Mouse (Mus musculus): ENCODE data around the gene Pglyrp1.
A peak's percentile ranks its signal among the peaks of the same experiment; 100 is the strongest.

Gene Pglyrp1

GRCm38 (mm10) chr7:18884745-18885422 lies 13.8 kb downstream of the Pglyrp1 start:
- no peak for DNase-seq (ENCODE audit: low spot score)

- no peak for DNase-seq (ENCODE audit: low spot score)
Observed at GRCm38 (mm10) chr7:18886963-18887362, 15.8 kb downstream of the Pglyrp1 start.

DNA sequence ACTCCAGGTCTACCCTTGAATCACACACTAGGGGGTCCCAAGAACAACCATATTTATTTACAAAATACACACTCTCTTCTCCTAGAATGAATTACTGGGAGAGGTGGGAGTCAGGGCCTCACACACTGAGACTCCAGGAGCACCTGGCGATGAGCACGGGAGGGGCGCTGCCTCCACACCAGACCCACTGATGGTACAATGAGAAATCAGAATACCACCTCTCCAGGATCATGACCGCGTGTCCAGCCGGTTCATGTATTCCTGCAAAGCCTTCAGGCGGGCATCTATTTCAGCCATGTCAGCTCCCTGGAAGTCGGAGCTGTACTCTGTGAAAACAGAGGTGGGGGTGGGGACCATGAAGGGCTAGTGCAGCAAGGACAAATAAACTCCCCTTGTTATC lies 19.7 kb downstream of the Pglyrp1 start:
- no peak for DNase-seq (ENCODE audit: low spot score)

- peak; percentile 84 for DNase-seq (ENCODE audit: low spot score)
Observed at GRCm38 (mm10) chr7:18891872-18892599, 20.9 kb downstream of the Pglyrp1 start.

DNA sequence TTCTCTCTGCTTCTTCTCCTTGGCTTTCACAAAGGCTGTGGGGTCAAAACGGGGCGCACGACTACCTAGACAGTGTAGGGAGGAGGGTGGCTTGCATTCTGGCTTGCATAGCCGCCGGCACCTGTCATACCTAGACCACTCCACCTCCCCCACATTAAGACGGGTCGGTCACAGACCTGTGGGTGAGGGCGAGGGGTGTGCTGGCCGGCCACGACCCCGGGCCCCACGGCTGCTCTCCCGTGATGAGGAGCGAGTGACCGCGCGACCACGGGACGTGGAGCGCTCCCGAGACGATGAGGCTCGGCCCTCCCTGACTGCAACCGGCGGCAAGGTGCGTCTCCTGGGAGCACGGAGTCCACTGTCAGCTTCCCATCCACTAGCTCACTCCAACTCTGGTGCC lies 21.9 kb downstream of the Pglyrp1 start:
- DNase-seq (ENCODE audit: low spot score): no peak

DNA sequence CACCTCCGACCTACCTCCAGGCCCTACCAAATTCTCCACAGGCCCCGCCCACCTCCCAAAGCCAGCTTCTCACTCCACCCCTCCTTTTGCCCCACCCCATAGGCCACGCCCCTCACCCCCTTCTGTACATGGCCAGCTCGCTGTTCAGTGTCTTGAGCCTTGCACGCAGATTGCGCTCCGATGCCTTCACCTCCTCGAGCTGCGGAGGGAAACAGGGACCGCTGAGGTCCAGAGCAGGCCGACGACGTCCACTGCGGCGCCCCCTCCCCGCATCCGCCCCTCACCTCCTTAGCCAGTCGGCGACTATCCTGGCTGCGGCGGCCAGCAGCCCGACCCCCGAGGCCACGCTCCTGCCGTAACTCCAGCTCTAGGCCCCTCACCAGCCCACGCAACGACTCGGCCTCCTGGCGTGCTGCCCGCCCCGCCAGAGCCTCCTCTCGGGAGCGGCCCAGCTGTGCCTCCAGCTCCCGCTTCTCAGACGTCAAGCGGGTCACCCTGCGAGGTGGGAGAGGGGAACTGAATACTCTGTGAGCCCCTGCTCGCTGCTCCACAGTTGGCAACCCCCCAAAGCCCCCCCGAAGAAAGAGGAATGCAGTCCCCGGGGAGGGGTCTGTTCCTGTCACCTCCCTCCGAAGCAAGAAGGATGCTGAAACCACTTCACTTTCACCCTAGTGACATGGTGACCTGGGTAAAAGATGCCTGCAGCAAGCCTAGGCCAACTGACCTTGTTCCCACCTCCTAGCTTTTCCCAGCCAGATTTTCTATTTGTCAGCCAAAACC lies 22.7 kb downstream of the Pglyrp1 start:
- DNase-seq (ENCODE audit: low spot score): peak; percentile 69

DNA sequence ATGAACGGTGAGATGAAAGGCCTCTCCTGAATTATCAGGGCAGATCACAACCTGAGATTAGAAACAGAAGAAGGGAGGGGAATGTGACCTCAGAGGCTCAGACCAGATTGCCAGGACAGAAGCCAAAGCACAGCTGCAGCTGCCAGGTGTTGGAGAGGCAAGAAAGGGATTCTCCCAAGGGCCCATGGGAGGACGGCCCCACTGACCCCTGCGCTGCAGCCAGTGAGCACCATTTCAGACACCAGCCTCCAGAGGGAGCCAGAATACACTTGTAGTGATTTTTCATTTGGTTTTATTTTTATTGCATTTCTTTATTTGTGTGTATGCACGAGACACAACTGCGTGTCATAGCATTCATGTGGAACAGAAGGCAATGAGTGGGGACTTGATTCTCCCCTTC lies 25.4 kb downstream of the Pglyrp1 start:
- DNase-seq (ENCODE audit: low spot score): peak; percentile 20

- DNase-seq (ENCODE audit: low spot score): no peak
Observed at GRCm38 (mm10) chr7:18900513-18900912, 29.4 kb downstream of the Pglyrp1 start.

DNA sequence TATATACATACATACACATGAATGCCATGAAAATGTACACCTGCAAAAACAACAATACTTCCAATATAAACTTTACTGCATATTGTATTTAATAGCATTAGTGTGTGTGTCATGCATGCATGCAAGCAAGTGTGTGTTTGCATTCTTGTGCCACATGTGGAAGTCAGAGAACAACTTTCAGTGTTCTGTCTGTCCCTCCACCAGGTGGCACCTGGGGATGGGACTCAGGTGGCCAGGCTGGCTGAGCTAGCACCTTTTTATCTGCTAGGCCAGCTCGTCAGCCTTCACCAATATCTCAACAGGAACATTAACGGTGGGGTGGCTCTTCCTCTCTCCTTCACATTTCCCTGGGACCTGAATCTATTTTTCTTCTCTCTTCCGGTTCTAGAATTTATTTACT lies 31.4 kb downstream of the Pglyrp1 start:
- DNase-seq (ENCODE audit: low spot score): no peak

DNA sequence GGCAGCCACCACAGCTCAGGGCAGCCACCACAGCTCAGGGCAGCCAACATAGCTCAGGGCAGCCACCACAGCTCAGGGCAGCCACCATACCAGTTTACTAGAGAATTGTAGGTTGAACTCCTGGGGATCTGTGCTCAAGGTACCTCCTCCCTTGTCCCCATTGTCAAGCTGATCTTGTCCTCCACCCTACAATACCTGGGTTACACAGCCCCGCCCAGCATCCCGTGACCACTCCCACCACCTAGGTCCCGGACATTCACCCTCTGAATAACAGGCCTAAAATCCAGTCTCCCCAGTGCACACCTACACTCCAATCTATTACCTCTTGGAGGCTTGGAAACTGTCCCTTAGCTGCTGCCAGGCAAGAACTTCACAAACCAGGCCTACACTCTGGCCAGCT lies 33.8 kb downstream of the Pglyrp1 start:
- DNase-seq (ENCODE audit: low spot score): no peak

GRCm38 (mm10) chr7:18909797-18910196 lies 38.7 kb downstream of the Pglyrp1 start:
- DNase-seq (ENCODE audit: low spot score): no peak

DNA sequence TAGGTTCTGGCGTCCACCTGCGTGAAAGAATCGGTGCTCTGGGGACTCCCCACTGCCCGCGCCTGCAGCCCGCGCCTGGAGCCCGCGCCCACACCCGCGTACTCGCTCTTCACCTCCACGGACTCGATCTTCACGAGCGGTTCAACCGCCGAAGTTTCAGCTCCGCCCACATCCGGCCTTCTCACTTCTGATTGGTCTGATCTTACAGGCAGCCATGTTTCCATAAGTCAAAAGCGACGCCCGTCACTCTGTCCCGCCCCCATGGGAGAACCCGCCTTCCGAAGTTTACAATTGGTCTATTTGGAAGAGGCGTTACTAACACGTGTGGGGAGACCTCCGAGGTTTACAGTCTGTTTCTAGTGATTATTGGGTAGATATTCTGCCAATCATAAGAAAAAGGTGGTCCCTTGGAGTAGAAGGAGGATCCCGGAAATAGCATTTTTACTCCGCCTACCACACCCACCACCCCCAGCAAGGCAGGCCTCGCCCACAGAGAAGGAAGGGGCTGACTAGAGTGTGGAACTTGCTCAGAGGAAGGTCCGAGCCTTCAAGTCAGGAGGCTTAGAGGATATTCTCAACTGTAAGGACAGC lies 39.2 kb downstream of the Pglyrp1 start, which contains the start of gene Ccdc61:
TSS of gene Ccdc61 (minus strand) at position 175 of the 591 bp plus-strand sequence.
- peak; percentile 94 for DNase-seq (ENCODE audit: low spot score)

DNA sequence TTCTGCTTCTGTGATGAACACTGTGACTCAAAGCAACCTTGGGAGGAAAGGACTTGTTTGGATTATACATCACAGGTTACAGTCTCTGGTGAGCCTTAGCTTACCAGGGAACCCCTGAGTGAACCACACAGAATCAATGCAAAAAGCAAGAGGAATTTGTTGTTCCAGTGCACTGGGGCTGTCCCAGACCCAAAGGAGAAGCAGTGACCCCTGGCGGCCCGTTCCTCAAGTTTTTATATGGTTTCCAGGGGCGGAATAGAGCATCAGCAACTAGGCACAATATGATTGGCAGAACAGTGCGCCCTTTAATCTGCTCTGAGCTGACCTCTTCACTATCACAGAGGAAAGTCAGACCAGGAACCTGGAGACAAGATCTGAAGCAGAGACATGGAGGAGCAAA lies 45.1 kb downstream of the Pglyrp1 start:
- DNase-seq (ENCODE audit: low spot score): no peak

- no peak for DNase-seq (ENCODE audit: low spot score)
Observed at GRCm38 (mm10) chr7:18917931-18918330, 46.8 kb downstream of the Pglyrp1 start.

- peak; percentile 38 for DNase-seq (ENCODE audit: low spot score)
Observed at GRCm38 (mm10) chr7:18921069-18921468, 49.9 kb downstream of the Pglyrp1 start.

- no peak for DNase-seq (ENCODE audit: low spot score)
Observed at GRCm38 (mm10) chr7:18922807-18923206, 51.7 kb downstream of the Pglyrp1 start.

DNA sequence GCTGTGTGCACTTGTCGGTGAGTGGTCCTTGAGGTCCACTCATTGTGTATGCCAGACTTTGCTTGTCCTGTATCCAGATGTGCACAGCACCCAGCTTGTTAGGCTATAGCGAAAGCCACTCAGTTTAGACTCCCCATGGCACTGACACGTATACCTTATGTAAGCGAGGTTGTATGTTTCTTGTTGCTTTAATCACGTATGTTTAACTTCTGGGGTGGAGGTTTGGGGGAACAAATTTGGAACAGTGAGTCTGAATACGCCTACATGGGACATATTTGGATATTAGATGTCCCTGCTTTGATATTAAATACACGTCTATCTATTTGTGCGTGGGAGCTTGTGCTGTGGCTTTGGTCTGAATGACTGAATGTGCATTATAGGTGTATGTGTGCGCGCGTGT lies 52.1 kb downstream of the Pglyrp1 start:
- no peak for DNase-seq (ENCODE audit: low spot score)

GRCm38 (mm10) chr7:18923711-18924191 lies 52.6 kb downstream of the Pglyrp1 start:
- no peak for DNase-seq (ENCODE audit: low spot score)

DNA sequence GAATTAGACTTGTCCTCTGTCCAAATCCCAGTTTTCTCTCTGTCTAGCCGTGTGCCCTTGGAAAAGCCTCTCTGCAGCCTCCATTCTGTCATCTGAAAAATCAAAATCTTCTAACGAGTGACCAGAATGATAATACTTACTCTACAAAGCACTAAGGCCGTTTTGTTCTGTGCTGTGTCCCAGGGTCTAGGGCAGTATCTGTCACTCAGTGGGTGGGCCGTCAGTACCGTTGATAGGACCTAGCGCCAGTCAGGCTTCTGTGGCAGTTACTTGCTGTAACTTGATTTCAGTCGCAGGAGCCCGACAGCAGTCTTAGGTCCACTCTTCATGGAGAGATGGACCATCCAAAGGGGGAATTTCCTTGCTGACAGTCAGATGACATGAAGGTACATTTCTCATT lies 53.2 kb downstream of the Pglyrp1 start:
- no peak for DNase-seq (ENCODE audit: low spot score)

GRCm38 (mm10) chr7:18925162-18925938 lies 54.2 kb downstream of the Pglyrp1 start, which contains the start of gene Nova2:
TSS of gene Nova2 (plus strand) at chr7:18925888.
- DNase-seq (ENCODE audit: low spot score): peak; percentile 70

DNA sequence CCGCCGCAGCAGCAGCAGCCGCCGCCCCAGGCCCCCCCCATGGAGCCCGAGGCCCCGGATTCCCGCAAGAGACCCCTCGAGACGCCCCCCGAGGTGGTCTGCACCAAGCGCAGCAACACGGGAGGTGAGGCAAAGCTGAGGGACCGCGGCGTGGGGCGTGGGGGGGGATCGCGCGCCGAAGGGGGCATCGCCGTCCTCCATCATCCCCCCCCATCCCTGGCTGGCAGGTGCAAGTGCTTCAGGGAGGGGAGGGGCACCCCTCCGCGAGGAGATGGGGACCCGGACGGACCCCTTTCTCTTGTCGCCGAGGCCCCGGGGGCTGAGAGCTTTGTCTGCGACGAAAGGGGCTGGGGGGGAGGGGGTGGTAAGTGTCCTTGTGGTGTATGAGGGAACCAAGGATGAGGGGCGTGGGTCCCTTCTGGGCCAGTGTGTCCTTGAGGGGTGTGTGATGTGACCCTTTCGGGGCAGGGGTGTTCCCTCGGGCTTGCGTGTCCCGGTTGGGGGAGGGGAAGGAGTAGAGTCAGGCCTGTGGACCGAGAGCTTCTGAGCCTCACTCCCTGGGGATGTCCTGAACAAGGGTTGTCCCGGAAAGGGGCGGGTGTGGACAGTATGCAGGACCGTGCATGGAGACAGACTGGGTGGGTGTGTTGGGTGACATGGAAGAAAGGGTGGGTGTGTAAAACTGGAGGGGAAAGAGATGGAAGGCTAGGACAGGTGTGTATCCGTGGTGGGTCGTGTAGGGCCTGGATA lies 55.1 kb downstream of the Pglyrp1 start:
- DNase-seq (ENCODE audit: low spot score): no peak

Data from ovary, postnatal 36 days (tissue).